Mouse (Mus musculus) gastrocnemius, postnatal 14 days (tissue): ENCODE data around the gene Cacng1. TPM values are rescaled to one million over a fixed set of nuclear protein-coding genes. Genes with fewer than 3 reads are reported as not detected.

Source experiments
- DNase-seq: peaks from one replicate; pipeline ENCODE4 v3.0.0; 2021; ENCODE audit warnings: mixed read lengths
- intact Hi-C: fragments of 180-260 bp; cut with DNase I; formaldehyde crosslinking; loops from one replicate; pipeline ENCODE4 v1.15.1; 2025; ENCODE audit warnings: low total_unique reads
- total RNA-seq, 2 experiments: library from RNA; stranded (reverse); gene quantifications; 2 replicates each; pipeline ENCODE4 v1.2.3; 2021

Gene Cacng1
- total RNA-seq, 2 experiments from 2014 or later, result 332 to 394 TPM

- no peak for DNase-seq
- intact Hi-C loops, result no loop called here
These were observed 4.1 kb upstream of the Cacng1 start for GRCm38 (mm10) chr11:107720264-107721021.

GRCm38 (mm10) chr11:107714368-107714767, 2.0 kb downstream of the Cacng1 start:
- DNase-seq, result peak; percentile 50
- intact Hi-C loops, result no loop called here

GRCm38 (mm10) chr11:107710379-107710778, 5.9 kb downstream of the Cacng1 start:
- intact Hi-C loops, result no loop called here
- no peak for DNase-seq

- DNase-seq, result no peak
- intact Hi-C loops, result no loop called here
These were observed 8.3 kb downstream of the Cacng1 start for GRCm38 (mm10) chr11:107707897-107708610.

- intact Hi-C loops, result no loop called here
These were observed 10.7 kb downstream of the Cacng1 start for GRCm38 (mm10) chr11:107705476-107706074.

GRCm38 (mm10) chr11:107705060-107705459, 11.3 kb downstream of the Cacng1 start:
- no peak for DNase-seq
- intact Hi-C loops, result no loop called here

More at GRCm38 (mm10) chr11:107705476-107706074, 10.7 kb downstream of the Cacng1 start:
- DNase-seq, result no peak

- intact Hi-C loops, result no loop called here
- peak; percentile 9 for DNase-seq
These were observed 12.8 kb downstream of the Cacng1 start for GRCm38 (mm10) chr11:107703272-107704134.

GRCm38 (mm10) chr11:107699967-107700366, 16.4 kb downstream of the Cacng1 start:
- intact Hi-C loops, result no loop called here
- DNase-seq, result no peak

GRCm38 (mm10) chr11:107693338-107693737, 23.0 kb downstream of the Cacng1 start:
- intact Hi-C loops, result no loop called here
- no peak for DNase-seq

- DNase-seq, result no peak
- intact Hi-C loops, result no loop called here
These were observed 24.8 kb downstream of the Cacng1 start for GRCm38 (mm10) chr11:107691569-107691968.

GRCm38 (mm10) chr11:107688480-107688879, 27.8 kb downstream of the Cacng1 start:
- no peak for DNase-seq
- intact Hi-C loops, result no loop called here

- no peak for DNase-seq
These were observed 30.0 kb downstream of the Cacng1 start for GRCm38 (mm10) chr11:107686290-107686689.

GRCm38 (mm10) chr11:107683544-107684465, 32.5 kb downstream of the Cacng1 start:
- intact Hi-C loops, result no loop called here
- DNase-seq, result no peak

More at GRCm38 (mm10) chr11:107686290-107686689, 30.0 kb downstream of the Cacng1 start:
- intact Hi-C loops, result no loop called here

GRCm38 (mm10) chr11:107682694-107683355, 33.5 kb downstream of the Cacng1 start:
- intact Hi-C loops, result no loop called here
- DNase-seq, result no peak

- no peak for DNase-seq
- intact Hi-C loops, result no loop called here
These were observed 39.9 kb downstream of the Cacng1 start for GRCm38 (mm10) chr11:107676207-107676940.

- intact Hi-C loops, result no loop called here
- DNase-seq, result no peak
These were observed 41.1 kb downstream of the Cacng1 start for GRCm38 (mm10) chr11:107675246-107675645.

GRCm38 (mm10) chr11:107674601-107675000, 41.7 kb downstream of the Cacng1 start:
- no peak for DNase-seq
- intact Hi-C loops, result no loop called here
